Mouse (Mus musculus) limb, embryonic 14.5 days (tissue): Measurements from ENCODE around the gene Capn12. TPM values are rescaled to one million over a fixed set of nuclear protein-coding genes. Genes with fewer than 3 reads are reported as not detected.

Experiments used
- ATAC-seq: fragments of 200-750 bp; cut with Nextera tagmentation; 2 replicates; pipeline ENCODE4 v1.8.0; 2017; ENCODE audit warnings: low read depth, moderate number of reproducible peaks, moderate TSS enrichment; ENCODE audit not compliant: low FRiP score
- DNase-seq: peaks from one replicate; pipeline ENCODE4 v3.0.0-alpha.2; 2015; ENCODE audit warnings: low spot score
- H3K27ac ChIP-seq: fragments of 300-500 bp; sonication (generic); replicated peaks from 2 replicates; pipeline ENCODE4 v1.5.1; 2014; ENCODE audit warnings: low read depth, mild to moderate bottlenecking, low read length, moderate library complexity, mixed read lengths
- H3K27me3 ChIP-seq: fragments of 300-500 bp; sonication (generic); 2 replicates; pipeline ENCODE4 v1.6.1; 2014; ENCODE audit warnings: low read length, mixed read lengths; ENCODE audit not compliant: control insufficient read depth, insufficient read depth
- H3K36me3 ChIP-seq: fragments of 300-500 bp; sonication (generic); 2 replicates; pipeline ENCODE4 v1.6.1; 2014; ENCODE audit warnings: mild to moderate bottlenecking, low read length, moderate library complexity, mixed read lengths; ENCODE audit not compliant: control insufficient read depth, insufficient read depth
- H3K4me1 ChIP-seq: fragments of 300-500 bp; sonication (generic); 2 replicates; pipeline ENCODE4 v1.6.1; 2014; ENCODE audit warnings: antibody characterized with exemption, low read length, mixed read lengths; ENCODE audit not compliant: control insufficient read depth, insufficient read depth
- H3K4me2 ChIP-seq: fragments of 300-500 bp; sonication (generic); replicated peaks from 2 replicates; pipeline ENCODE4 v1.6.1; 2014; ENCODE audit warnings: low read depth, mild to moderate bottlenecking, low read length, moderate library complexity; ENCODE audit not compliant: severe bottlenecking
- H3K4me3 ChIP-seq: fragments of 300-500 bp; sonication (generic); replicated peaks from 2 replicates; pipeline ENCODE4 v1.5.1; 2014; ENCODE audit warnings: low read length
- H3K9ac ChIP-seq: fragments of 300-500 bp; sonication (generic); 2 replicates; pipeline ENCODE4 v1.6.1; 2014; ENCODE audit warnings: mild to moderate bottlenecking, low read depth, low read length, moderate library complexity; ENCODE audit not compliant: severe bottlenecking
- H3K9me3 ChIP-seq: fragments of 300-500 bp; sonication (generic); 2 replicates; pipeline ENCODE4 v1.6.1; 2016; ENCODE audit warnings: low read length; ENCODE audit not compliant: control insufficient read depth
- POLR2A ChIP-seq: fragments of 200-500 bp; IDR thresholded peaks from 2 replicates; pipeline ENCODE4 v1.8.0; 2012; ENCODE audit warnings: inconsistent platforms, mild to moderate bottlenecking, moderate library complexity, borderline replicate concordance; ENCODE audit not compliant: insufficient read depth, insufficient read length; ENCODE audit errors: extremely low read depth
- WGBS: fragments of 180-500 bp; shearing (Covaris S2); extraction: QIAGEN DNeasy Blood & Tissue Kit; methylation state at CpG from one replicate; pipeline ENCODE4 v1.1.7; 2014; 5-methylcytosine and 5-hydroxymethylcytosine counted together
- polyA plus RNA-seq, 2 experiments: library from polyadenylated mRNA; depleted of rRNA in 1 of 2; stranded (reverse) in 1 of 2; unstranded in 1 of 2; fragments of >200 nt; fragmentation: Nextera tagmentation in 1 of 2; extraction: Ambion mirVana in 1 of 2; gene quantifications; 2 replicates each; pipeline versions ENCODE4 v1.2.1 to v1.2.3; 2012 to 2014

Capn12 gene
- polyA plus RNA-seq, 2 experiments, result 0.25 to 0.58 TPM

DNA sequence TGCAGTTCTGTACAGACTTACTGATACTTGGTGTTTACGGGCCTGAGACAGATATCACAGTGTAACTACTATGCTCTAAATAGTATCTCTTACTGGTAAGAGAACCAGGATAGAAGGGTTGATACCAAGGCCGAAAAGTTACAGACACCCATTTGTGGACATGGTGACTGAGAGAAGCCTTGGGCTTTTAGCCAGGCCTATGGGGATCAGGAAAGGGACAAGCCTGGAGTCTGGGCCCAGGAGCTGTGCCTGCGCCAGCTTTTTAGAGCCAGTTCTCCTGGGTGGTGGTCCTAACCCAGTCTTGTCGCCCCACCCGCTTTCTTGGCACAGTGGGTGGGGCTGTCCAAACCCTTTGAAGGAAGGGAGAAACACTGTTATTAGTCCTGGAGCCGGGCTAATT is 21.0 kb downstream of the Capn12 start:
- no peaks in the 10 kb centered on the region for H3K27me3 ChIP-seq
- H3K36me3 ChIP-seq, result peaks cover 97% of the 10 kb centered on the region
- H3K4me2 ChIP-seq, result no peak overlapping the region
- H3K27ac ChIP-seq, result peak overlapping the region; percentile 75
- ATAC-seq (no peak), DNase-seq (no peak)
- H3K9ac ChIP-seq, result no peak overlapping the region
- WGBS, result 83% methylated on average over 6 of the region's 6 CpGs
- H3K4me1 ChIP-seq, result peaks cover 24% of the 10 kb centered on the region
- no peaks in the 10 kb centered on the region for H3K9me3 ChIP-seq
- TF ChIP-seq POLR2A, result no peak
- H3K4me3 ChIP-seq, result no peak overlapping the region

DNA sequence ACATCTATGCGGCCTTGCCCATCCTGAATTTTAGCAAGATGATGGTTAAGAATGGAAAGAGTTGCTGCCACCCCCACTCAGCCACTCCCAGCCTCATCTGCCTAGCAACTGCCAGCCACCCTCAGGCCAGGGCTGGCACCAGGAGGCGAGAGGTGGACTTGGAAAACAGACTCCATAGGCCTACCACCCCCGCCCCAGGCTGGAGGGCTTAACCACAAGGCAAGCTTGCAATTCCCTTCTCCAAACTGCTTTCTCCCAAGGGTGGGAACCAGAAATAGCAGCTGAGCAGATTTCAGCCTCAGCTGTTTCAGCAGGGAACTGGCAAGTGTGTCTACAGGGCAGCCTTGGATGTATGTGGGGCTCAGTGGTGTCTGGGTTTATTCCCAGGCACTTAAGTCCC is 21.6 kb downstream of the Capn12 start:
- 83% methylated on average over 3 of the region's 3 CpGs for WGBS
- Histone ChIP-seq H3K27me3 (no peaks in the 10 kb centered on the region), H3K4me3 (no peak overlapping the region), H3K36me3 (peaks cover 97% of the 10 kb centered on the region), H3K9me3 (no peaks in the 10 kb centered on the region), H3K4me2 (no peak overlapping the region), H3K4me1 (peaks cover 24% of the 10 kb centered on the region), H3K9ac (no peak overlapping the region), H3K27ac (peak overlapping the region; percentile 75)
- no peak for TF ChIP-seq POLR2A
- ATAC-seq (peak; percentile 13; the same call in 1 of the 2 replicates), DNase-seq (no peak)

DNA sequence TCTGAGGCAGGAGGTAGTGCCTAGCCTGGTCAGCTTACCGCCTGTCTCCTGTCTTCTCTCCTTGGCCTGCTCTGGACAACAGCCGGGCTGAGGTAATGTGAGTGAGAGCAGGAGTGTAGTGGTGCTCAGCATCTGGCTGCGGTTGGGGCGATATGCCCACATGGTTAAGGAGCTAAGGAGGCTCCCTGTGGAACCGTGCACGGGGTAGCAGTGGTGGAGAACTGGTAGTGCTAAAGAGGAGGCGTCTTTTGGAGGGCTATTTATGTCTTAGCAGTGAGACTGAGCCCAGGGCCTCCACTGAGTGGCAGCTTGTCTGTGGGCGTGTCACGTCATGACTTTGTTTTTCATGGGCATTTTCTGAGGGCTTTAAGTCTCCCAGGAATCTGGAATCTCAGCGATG is 22.6 kb downstream of the Capn12 start:
- peaks cover 96% of the 10 kb centered on the region for H3K36me3 ChIP-seq
- WGBS, result 75% methylated on average over 10 of the region's 10 CpGs

DNA sequence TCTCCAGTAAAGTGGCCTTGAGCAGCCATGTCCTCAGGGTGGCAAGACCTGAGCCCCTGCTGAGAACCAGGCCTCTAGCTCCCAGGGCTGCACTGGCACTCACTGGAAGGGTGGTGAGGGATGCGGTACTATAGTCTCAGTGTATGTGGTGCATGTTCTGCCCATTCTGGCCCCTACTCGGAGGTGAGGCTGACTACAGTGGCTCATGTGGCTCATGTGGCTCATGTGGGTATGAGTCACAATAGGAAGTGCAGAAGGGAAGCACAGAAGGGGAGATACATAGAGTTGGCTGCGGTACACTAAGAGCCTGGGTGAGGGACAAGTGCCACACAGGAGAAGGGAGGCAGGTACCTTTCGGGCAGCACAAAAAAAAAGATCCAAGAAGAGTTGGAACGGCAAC is 26.0 kb downstream of the Capn12 start:
- Histone ChIP-seq H3K27ac (no peak overlapping the region), H3K4me1 (peaks cover 17% of the 10 kb centered on the region), H3K36me3 (peaks cover 98% of the 10 kb centered on the region), H3K4me3 (no peak overlapping the region), H3K9ac (no peak overlapping the region), H3K4me2 (no peak overlapping the region), H3K27me3 (no peaks in the 10 kb centered on the region), H3K9me3 (no peaks in the 10 kb centered on the region)
- no peak for TF ChIP-seq POLR2A
- DNase-seq, result no peak
- ATAC-seq, result no peak
- WGBS, result 90% methylated on average over 5 of the region's 5 CpGs

More for the DNA sequence above, 22.6 kb downstream of the Capn12 start:
- no peaks in the 10 kb centered on the region for H3K9me3 ChIP-seq
- no peaks in the 10 kb centered on the region for H3K27me3 ChIP-seq
- H3K4me3 ChIP-seq, result no peak overlapping the region
- H3K27ac ChIP-seq, result peak overlapping the region; percentile 75
- no peak for DNase-seq
- H3K4me1 ChIP-seq, result peaks cover 24% of the 10 kb centered on the region
- ATAC-seq, result no peak
- no peak for TF ChIP-seq POLR2A
- no peak overlapping the region for H3K4me2 ChIP-seq
- H3K9ac ChIP-seq, result no peak overlapping the region

DNA sequence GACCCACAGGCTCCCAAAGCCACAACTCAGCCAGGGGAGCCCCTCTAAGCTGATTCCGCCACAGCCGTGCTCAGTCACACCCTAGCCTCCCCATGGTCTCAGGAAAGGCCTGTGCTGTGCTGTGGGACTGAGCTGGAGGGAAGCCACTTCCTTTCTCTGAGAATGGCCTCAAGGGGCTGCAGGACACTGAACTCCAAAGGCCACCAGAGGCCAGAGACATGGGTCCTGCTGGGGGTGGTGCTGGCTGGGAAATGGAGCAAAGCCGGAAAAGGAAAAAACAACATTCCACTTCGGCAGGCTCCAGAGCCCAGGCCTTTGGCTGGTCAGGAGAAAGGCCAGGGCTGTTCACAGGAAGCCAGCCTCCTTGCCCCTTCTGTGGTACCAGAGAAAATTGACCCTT is 30.4 kb downstream of the Capn12 start:
- Histone ChIP-seq H3K36me3 (peaks cover 98% of the 10 kb centered on the region), H3K27me3 (no peaks in the 10 kb centered on the region), H3K4me3 (no peak overlapping the region), H3K4me1 (no peaks in the 10 kb centered on the region), H3K27ac (no peak overlapping the region), H3K9ac (no peak overlapping the region), H3K4me2 (no peak overlapping the region), H3K9me3 (no peaks in the 10 kb centered on the region)
- 82% methylated on average over 4 of the region's 4 CpGs for WGBS
- TF ChIP-seq POLR2A, result no peak
- no peak for ATAC-seq
- DNase-seq, result no peak

DNA sequence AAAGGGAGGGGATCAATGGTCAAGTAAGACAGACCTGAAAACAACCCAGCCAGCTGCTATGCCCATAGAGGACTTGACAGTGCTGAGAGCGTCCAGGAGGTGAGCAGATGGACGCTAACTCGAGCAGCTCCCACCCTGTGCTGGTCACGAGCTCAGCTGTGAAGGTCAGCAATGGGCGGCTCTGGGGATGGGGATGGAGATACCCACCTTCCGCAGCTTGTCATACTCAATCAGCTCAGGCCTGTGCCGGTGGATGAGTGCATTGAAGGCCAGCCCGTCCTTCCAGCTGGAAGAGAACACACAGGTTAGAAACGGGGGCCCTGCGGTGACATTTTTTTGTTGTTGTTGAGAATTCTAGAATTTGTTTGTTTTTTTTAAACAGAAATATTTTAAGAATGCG is 31.9 kb downstream of the Capn12 start:
- Histone ChIP-seq H3K27me3 (no peaks in the 10 kb centered on the region), H3K9me3 (no peaks in the 10 kb centered on the region), H3K4me2 (no peak overlapping the region), H3K4me3 (no peak overlapping the region), H3K27ac (no peak overlapping the region), H3K9ac (no peak overlapping the region), H3K36me3 (peaks cover 98% of the 10 kb centered on the region), H3K4me1 (peaks cover 3% of the 10 kb centered on the region)
- WGBS, result 84% methylated on average over 11 of the region's 11 CpGs
- DNase-seq (no peak), ATAC-seq (no peak)
- no peak for TF ChIP-seq POLR2A
